Mouse (Mus musculus) T-cell, adult 66 days (primary cell): Measurements from ENCODE around the gene Igf1r. TPM values are rescaled to one million over a fixed set of nuclear protein-coding genes. Genes with fewer than 3 reads are reported as not detected.

Experiments
- total RNA-seq, 2 experiments: library from RNA; stranded (reverse); gene quantifications; 3 replicates in 1 of 2; 4 replicates in 1 of 2; pipeline ENCODE4 v1.2.4; 2023

Igf1r gene
- total RNA-seq: 10 to 100 TPM; 31.7 to 36.4 TPM

GRCm38 (mm10) chr7:67952777-67953700, at the start of gene Igf1r:
TSS of gene Igf1r (plus strand) at chr7:67952827.

GRCm38 (mm10) chr7:68264028-68264453, 311.4 kb downstream of the Igf1r start, which contains the start of gene Pgpep1l:
TSS of gene Pgpep1l (minus strand) at chr7:68264233.

GRCm38 (mm10) chr7:68273515-68273914, 320.9 kb downstream of the Igf1r start, which contains the start of gene Fam169b:
TSS of gene Fam169b (plus strand) at chr7:68273839.

Other genes starting within 250 kb of the Igf1r start
- gene Synm, start 193.1 kb upstream of the Igf1r start, total RNA-seq: not detected